Mouse (Mus musculus) liver, embryonic 14.5 days (tissue): ENCODE data around the gene Asb8.

Source experiments
- CTCF ChIP-seq: IDR thresholded peaks from 2 replicates; pipeline ENCODE4 v1.5.1; 2016; ENCODE audit warnings: antibody characterized with exemption, low read depth, control low read depth
- EP300 ChIP-seq: IDR thresholded peaks from 2 replicates; pipeline ENCODE4 v1.6.1; 2016; ENCODE audit warnings: antibody characterized with exemption, low read depth

DNA sequence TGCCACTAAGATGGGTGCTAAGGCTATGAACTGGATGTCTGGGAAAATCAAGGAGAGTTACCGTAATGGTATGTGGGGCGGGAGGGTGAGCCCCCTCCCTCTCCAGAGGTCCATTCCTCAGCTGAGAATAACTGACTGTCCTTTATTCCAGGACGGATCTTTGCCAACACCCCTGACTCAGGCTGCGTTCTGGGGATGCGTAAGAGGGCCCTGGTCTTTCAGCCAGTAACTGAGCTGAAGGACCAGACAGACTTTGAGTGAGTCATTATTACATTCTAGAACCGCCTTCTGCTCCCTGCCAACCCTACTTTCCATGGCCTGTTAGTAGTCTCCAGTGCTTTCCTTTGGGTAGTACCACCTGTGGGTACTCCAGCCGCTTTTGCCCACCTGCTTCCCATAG lies 34.0 kb downstream of the Asb8 start:
- no peak for TF ChIP-seq CTCF
- TF ChIP-seq EP300 = no peak
